Mouse (Mus musculus) 3T3-L1 (cell line): ENCODE results near the gene Ldb1.

ENCODE experiments used
- DNase-seq: peaks from one replicate; pipeline ENCODE4 v3.0.0-alpha.2; 2015; ENCODE audit warnings: low read depth, low spot score

Ldb1 gene

DNA sequence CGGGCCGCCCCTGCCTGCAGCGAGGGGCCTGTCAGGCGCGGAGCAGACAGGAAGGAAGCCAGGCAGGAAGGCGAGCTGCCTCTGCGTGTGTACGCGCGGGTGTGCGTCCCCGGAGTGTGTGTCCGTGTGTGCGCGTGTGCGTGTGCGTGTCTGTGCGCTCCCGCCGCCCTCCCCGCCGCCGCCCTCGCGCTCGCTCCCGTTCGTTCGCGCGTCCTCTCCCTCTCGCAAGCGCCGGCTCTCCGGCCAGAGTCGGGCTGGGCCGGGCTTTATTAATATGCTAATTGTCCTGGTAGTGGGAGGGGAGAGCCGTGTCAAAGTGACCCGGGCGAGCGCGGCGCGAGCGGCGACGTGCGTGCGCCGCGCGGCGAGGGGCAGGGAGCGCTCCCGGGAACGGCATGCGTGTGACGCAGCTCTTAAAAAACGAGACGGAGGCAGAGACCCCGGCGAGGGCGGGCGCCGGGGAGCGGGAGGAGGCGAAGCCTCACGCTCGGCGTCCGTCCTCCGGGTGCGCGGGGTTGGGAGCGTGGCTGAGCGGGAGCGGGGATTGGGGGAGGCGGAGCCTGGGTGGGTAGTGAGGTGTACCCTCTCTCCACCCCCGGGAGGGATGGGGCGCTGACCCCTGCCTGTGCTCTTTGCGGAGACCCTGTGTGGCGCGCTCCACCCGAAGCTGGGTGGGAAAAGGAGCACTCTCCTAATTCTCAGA lies at the start of gene Ldb1:
Gene Ldb1 (minus strand): TSS at position 222 of the 703 bp plus-strand sequence.
- peak; percentile 77 for DNase-seq

DNA sequence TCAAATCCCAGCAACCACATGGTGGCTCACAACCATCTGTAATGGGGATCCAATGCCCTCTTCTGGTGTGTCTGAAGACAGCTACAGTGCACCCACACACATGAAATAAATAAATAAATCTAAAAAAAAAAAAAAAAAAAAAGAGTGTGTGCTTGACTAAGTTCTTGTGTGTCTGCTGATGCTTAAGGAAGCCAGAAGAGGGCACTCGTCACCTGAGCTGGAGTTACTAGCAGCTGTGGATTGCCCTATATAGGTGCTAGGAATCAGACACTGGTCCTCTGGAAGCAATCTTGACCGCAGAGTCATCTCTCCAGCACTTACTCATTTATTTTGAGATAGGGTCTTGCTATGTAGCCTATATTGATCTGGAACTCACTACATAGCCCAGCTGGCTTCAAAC lies 49.1 kb upstream of the Ldb1 start:
- DNase-seq: no peak

DNA sequence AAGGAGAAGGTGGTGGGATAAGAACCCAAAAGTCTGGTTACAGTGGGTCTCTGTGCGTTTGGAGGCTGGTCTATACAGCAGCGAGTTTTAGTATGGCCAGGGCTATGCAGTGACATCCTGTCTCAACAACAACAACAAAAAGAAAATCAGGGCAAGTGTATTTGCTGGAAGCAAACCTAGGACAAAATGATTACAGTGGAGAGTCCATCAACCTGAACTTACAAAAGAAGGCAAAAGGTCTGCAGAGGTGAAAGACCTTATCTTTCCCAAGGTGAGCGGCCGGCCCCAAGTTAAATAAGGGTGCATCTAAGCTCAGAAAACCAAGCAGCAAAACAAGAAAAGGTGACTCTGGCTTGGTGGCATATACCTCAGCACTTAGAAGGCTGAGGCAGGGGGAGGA lies 46.6 kb upstream of the Ldb1 start:
- no peak for DNase-seq

DNA sequence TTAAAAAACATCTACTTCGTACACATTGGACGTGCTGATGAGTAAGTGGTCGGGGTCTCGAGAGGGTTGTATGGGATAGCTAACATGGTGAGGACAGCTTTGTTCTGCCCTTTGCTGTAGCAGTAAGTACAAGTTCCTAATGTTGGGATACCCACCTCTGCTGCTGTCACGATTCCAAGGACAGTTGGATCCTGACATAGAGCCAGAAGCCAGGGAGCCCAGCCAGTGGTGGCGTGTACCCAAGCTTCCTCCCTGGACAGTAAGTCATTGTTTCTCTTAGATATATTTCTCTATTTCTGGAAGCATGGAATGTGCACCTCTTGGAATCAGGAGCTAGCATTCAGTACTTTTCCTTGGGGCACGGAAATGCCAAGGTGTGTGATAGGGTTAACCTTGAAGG lies 42.9 kb upstream of the Ldb1 start:
- peak; percentile 20 for DNase-seq

DNA sequence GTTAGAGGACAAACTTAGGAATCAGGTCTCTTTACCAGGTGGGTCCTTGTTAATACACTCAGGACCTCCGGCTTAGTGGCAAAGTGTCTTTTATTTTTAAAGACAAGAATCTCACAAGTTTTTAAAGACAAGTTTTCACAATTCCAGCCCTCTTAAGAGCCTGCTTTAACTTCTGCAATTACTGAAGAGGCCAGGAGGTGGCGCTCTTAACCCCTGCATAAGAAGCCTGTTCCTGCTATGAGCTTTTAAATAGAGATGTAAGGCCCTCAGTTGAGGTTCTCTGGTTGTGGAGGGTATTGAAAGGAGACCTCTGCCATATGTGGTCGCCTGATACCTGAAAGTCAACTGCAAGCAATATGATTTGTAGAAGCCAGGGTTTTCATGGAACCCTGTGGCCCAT lies 41.3 kb upstream of the Ldb1 start:
- DNase-seq: peak; percentile 90

DNA sequence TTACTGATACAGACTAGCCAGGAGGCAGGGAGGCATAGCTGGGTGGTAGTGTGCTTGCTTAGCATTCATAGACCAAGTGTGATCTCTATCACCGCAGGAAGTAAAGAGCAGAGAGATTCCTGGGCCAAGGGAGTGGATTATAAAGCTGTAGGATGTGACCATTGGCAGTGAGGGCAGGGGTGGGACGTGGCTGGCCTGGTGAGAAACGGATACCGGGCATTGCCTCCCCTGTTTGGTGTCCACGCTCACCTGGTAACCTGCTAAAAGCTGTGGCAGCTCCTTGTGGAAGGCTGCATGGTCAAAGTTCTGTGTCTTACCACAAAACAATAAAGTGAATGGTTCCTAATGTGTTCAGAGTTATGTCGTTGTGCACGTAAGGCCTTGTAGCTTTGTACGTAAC lies 40.2 kb upstream of the Ldb1 start:
- no peak for DNase-seq

DNA sequence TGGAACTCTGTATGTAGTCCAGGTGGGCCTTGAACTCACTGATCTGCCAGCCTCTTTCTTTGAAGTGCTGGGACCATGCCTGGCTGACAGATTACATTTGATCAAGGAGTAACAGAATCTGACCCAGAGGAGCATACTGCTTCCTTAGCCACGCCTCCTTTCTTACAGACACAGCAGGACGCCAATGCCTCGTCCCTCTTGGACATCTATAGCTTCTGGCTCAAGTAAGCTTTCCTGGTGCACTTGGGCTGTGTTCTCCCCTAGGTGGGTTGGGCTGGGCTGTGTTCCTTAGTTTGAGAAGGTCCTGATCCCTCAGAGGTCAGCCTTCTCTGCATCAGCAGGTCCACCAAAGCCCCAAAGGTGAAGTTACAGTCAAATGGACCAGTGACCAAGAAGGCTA lies 33.5 kb upstream of the Ldb1 start:
- DNase-seq: no peak

DNA sequence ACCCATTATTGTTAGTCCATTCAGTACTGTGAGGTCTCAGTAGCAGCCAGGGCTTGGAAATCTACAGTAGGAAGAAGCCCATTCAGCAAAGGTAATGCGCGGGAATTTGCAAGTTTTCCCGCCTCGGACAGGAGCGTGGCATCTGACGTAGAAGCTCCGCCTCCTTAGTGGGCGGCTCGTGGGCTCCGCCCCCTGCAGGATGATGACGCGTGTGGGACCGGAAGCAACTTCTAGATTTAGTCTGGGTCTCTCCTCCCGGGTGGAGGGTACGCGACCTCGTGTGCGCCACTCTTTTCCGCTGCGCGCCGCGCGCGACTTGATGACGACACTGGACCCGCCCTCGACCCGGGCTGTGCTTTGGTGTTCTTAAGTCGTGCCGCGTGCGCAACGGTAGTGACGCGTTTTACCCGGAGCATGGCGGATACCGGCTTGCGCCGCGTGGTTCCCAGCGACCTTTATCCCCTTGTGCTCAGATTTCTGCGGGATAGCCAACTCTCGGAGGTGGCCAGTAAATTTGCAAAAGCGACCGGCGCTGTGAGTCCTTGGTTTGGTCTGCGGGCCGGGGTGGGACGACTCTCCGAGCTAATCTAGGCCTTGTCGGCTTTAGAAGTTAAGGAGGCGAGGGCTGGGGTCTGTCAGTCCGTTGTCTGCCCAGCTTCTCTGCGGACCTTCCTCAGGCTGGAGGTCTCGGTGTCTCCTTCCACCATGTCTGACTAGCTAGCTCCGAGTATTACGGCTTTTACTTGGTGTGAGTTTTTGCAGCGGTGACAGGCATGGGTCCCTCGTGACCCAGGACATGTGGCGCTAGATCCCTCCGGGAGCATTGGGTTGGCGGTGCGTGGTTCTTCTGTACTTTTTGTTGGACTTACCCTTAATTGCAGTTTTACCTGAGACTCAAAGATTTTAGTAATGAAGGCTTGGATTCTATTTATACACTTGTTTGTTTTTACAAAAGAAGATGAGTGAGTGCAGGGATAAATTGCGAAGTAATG lies 30.9 kb upstream of the Ldb1 start, which contains the start of gene Nolc1:
Gene Nolc1 (plus strand): TSS at position 248 of the 992 bp plus-strand sequence.
- DNase-seq: peak; percentile 99

DNA sequence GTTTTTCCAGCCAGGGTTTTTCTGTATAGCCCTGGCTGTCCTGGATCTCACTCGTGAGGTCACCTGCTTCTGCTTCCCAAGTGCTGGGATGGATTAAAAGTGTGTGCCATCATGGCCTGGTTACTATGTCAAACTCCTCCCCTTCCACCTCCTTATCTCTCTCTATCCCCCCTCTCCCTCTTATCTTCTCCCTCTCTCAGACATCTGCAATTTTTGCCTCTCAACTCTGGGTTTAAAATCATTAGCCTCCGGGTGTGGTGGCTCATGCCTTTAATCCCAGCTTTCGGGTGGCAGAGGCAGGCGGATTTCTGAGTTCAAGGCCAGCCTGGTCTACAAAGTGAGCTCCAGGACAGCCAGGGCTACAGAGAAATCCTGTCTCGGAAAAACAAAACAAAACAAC lies 29.3 kb upstream of the Ldb1 start:
- DNase-seq: no peak

DNA sequence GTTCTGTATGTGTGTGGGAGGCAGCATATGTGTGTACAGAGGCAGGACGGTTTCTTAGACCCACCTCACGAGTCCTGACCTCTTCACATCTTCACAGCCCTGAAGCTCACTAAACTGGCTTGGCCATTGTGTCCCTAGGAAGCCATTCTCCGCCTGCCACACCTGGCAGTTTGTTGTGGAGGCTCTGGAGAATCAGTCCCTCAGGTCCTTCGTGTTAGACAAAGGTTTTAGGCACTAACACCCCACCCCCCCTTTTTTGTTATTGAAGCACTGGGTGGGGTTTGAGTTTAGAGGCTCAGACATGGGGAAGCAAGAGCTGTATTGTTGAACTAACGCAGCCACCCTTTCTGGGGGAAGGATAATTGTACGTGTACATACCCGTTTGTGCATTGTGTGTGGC lies 28.3 kb upstream of the Ldb1 start:
- DNase-seq: no peak

DNA sequence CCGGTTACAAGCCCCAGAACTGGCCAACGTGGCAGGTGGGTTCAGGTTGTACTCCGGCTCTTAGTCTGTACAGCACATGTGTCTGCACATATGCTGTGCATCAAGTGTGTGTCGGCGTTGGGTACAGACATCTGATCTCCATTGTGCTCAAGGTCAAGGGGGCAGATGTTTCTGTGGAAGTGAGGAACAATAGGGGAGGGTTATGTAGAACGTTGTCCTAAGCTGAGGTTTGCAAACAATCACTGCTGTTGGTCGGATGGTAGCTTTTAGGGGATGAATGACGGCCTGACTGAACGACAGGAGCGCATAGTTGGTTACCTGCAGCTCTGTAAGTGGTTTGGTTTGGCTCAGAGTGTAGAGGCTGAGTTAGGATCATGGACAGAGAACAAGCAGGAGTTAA lies 23.0 kb upstream of the Ldb1 start:
- no peak for DNase-seq

DNA sequence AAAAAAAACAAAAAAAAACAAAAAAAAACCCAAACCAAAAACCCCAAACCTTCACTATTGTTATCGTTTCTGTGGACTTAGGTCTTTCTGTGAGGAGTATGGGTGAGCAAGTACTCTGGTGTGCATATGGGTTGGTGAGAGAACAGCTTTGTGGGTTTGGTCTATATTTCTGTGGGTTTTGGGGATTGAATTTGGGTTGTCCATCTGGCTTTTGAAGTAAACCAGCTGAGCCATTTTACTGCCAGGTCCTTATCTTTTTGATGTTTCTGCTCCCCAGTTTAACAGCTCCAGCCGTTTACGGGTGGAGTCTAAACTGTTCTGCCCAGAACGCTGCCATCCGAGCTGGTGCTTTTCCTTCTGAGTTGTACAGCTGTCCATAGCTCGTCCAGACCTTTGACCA lies 15.8 kb upstream of the Ldb1 start:
- no peak for DNase-seq

DNA sequence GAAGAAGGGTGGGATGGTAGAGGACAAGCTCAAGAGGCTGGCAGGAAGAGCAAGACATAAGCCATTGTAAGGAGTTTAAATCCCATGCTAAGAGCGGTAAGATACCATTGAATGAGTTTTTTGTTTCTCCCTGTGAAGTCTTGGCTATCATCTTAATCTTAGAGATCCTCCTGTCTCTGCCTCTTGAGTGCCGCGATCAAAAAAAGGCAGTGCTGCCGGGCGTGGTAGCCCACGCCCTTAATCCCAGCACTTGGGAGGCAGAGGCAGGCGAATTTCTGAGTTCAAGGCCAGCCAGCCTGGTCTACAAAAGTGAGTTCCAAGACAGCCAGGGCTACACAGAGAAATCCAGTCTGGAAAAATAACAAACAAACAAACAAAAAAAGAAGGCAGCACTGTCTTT lies 13.5 kb upstream of the Ldb1 start:
- DNase-seq: no peak

DNA sequence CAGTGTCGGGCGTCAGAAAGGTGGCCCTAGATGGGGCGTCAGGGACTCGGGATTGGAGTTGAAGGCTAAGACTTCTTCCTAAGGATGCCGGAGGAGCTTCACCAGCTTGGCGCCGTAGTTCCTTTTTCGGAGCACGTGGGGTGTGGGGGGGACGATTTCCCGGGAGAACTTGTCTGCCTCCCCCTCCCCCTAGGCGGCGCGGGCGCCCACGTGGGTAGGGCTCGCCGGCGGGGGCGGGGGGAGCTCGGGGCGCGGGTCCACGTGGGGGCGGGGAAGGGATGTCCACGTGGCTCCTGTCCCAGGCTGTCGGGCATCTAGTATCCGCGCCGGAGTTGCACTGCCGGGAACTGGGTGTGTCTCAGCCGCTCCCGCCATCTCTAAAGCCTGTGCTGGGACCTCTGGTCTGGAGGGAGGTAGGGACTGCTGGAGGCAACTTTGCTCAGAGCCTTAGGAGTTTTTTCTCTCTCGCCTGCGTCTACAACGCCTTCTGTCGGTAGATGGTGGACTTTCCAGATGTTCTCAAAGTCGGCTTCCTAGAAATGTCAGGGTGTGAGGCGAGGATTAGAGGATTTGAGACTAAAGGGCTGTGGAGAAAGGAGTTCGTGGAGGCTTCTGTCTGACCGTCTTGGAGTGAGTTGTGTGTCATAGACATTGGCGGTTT lies 12.1 kb upstream of the Ldb1 start:
- DNase-seq: peak; percentile 86

DNA sequence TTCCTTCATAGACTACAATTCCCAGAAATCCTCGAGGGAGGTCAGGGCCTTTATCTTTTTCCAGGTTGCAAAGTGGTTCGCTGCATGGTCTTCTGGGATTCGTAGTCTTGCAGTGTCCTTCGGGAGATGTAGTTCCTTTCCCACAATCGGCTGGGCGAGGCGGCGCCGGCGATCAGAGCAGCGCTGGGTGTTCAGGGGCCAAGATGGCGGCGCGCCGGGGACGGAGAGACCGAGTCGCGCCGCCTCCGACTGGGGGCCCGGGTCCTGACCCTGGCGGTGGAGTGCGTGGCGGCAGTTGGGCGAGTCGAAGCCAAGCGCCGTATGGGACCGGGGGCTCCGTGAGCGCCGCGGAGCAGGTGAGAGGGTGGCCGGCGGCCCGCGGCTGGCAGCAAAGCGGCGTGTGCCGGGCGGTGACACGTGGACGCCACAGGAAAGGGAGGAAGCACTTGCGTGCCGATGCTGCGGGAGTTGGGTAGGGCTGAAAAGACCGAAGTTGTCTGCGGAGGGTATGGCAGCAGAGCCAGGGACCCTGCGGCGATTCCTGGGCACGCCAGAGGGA lies 11.5 kb upstream of the Ldb1 start:
- DNase-seq: peak; percentile 99

DNA sequence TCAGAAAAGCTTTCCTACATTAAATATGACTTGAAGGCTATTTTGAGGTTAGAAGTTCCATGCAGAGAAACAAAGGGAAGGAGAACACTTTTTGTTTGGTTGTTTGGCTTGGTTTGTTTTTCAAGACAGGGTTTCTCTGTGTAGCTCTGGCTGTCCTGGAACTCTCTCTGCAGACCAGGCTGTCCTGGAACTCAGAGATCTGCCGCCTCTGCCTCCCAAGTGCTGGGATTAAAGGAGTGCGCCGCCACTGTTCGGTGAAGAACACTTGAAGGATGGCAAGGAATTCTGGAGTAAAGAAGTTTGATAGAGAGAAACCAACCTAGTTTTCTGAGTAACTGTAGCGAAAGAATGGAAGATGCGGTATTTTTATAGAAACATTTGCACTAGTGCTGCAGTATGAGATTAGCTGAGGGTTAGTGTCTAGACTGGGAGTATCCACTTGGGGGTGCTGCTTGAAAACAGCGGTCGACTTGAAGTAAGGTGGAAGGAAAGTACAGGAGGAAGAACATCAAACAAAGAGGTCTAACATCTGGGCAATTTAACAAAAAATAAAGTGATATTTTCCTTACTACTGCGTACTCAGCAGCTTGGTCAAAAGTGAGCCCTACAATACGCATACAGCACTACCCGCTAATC lies 10.9 kb upstream of the Ldb1 start:
- DNase-seq: no peak

DNA sequence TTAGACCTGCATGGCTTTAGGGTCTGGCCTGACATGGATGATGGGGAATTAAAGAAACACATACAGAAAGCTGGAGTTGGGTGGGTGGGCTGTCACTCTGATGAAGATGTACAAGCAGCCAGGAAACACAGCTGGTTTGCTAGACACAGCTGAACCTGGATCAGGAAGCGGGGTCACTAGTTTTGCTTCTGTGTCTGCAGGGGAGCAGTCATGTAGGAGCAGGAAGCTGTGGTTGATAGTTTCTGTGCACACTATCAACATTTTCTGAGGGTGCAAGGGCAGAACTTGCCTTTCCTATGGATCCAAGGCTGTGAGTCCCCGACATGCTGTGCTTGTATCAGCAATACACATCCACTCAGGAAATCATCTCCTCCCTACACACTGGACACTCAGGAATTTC lies 5.4 kb upstream of the Ldb1 start:
- no peak for DNase-seq

DNA sequence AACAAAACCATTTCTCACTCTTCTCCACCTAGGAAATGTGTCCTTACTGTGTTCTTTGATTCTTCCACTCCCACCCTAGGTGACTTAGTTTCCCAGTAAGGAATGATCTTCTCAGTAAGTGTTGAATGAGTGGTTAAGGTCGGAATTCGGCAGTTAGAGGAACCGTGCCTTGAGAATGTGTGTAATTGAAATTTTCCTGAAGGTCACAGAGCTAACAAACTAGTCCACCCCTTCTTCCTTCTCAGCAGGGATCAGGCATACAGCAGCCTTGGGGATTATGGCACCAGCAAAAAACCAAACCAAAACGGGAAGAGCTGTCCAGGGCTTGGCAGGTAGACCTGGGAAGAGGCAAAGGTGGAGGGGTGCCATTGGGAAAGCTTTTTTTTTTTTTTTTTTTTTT lies 4.1 kb upstream of the Ldb1 start:
- no peak for DNase-seq

DNA sequence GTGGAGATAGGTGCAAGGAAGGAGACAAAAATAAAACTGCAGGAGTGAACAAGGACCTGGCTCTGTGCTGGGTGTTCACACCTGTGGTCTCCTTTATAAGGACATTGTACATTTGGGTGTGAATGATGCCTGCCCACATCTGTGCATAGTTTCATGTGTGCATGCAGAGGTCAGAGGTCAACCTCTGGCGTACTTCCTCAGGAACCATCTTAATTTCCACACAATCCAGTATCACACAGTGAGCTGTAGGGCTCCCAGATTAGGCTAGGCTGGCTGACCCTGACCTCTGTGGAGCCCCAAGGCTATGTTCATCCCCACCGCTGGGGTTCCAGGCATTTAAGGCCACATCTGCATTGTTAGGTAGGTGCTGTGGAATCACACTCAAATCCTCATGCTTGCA lies 2.4 kb upstream of the Ldb1 start:
- DNase-seq: no peak

DNA sequence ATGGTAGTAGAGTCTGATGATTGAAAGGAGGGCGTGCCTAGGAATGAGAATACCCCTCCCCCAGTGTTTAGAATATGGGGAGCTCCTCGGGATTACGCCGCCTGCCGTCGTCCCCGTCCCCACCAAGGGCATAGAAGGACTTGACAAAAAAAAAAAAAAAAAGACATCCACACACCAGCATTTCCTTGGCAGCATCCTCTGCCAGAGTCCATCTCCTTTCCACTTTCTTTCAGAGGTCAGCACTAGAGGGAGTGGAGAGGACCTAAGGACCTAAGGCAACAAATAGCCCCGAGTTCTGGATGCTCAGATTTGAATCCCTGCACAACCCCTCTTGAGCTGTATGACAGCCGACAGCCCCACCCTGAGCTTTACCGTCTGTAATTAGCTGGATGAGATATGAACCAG lies 1.6 kb upstream of the Ldb1 start:
- DNase-seq: peak; percentile 42

DNA sequence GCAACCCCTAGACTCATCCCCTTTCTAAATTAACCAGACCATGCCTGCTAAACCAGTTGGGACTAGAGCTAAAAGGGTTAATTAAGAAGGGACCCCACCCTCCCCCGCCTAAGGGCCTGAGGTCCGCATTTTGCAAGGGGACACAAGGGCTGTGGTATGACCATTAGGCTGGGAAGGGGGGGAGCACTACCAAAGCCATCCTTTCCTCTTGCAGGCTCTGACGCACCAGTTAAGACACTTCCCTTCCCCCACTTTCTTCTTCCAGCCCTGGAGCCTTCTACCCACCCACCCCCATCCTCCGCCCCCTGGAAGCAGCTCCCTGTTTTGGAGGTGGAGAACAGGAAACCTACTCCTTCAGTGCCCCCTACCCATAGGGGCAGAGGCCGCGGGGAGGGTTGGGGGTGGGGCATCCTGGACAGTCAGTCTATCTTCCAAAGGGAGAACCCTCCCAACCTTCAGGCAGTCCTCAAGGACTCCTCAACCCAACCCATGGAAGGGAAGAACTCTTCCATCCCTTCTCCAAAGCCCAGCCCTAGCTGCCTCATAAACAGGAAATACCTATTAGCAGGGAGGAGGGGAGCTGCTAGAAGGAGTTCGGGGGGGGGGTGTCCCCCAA lies 790 bp upstream of the Ldb1 start:
- DNase-seq: peak; percentile 72
